Mouse (Mus musculus): ENCODE measurements around the gene Pnpla7. TPM values are rescaled to one million over a fixed set of nuclear protein-coding genes. Genes with fewer than 3 reads are reported as not detected.

Pnpla7 gene
- total and polyA plus RNA-seq, 2 experiments from 2014 or later: 10.9 to 19.5 TPM

DNA sequence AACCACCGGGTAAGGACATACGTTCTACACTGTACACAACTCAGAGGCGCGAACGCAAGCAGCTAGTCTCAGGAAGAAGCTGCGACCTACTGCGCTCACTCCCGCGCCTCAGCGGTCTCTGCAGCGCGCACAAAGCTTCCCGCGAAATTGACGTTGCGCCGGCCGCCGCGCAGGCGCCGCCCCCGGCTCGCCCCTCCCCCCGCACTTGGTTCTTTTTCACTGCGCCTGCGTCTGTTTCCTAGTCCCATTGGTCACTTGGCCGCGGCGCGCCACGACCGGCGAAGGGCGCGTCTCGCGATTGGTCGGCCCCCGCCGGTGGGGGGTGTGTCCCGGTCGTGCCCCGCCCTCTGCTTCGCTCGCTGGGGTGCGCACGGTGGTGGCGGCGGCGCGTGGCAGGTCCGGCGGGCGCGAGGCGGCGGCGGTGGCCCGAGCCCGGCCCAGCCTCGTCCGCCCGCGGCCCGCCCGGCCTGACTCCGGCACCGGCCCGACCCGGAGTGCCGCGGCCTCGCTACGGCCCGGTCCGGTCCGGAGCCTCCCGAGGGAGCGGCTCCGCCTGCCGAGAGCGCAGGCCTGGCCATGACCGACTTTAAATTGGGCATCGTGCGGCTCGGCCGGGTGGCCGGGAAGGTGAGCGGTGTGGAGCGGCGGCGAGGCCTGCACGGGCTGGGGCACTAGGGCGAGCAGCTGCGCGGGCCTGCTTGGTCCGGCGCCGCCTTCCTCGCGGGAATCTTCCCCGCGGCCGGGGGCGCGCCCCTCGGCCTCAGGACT, 26.2 kb upstream of the Pnpla7 start, which contains the start of gene Zmynd19:
Zmynd19 (plus strand) TSS at position 372 of the 768 bp plus-strand sequence.
- Histone ChIP-seq H3K4me1 (ENCODE audit: control insufficient read depth, insufficient read depth) (peaks cover 5% of the 10 kb centered on the region; the same call in 1 of the 2 replicates), H3K9me3 (replicated peaks; ENCODE audit: control insufficient read depth, low read length) (no peaks in the 10 kb centered on the region), H3K27me3 (ENCODE audit: control insufficient read depth, insufficient read depth, low read length) (no peaks in the 10 kb centered on the region), H3K36me3 (replicated peaks; ENCODE audit: control insufficient read depth, insufficient read depth, low read length) (peaks cover 25% of the 10 kb centered on the region; the same call in 1 of the 2 replicates), H3K9ac (replicated peaks; ENCODE audit: low read depth, low read length) (peak within 1 kb of the TSS; percentile 81), H3K4me3 (ENCODE audit: low read depth, low read length) (peak within 1 kb of the TSS; percentile 86), H3K27ac (ENCODE audit: low read depth) (peak within 1 kb of the TSS; percentile 33), H3K4me2 (ENCODE audit: low read depth, low read length) (peak within 1 kb of the TSS; percentile 97)
- peak; percentile 93 for DNase-seq (ENCODE audit: low spot score)
- ATAC-seq (ENCODE audit: insufficient read depth, low read depth): peak; percentile 99
- TF ChIP-seq EP300 (IDR thresholded peaks at IDR 0.05; ENCODE audit: low read depth): no peak
- WGBS: under 1% methylated on average over 89 of the region's 108 CpGs

DNA sequence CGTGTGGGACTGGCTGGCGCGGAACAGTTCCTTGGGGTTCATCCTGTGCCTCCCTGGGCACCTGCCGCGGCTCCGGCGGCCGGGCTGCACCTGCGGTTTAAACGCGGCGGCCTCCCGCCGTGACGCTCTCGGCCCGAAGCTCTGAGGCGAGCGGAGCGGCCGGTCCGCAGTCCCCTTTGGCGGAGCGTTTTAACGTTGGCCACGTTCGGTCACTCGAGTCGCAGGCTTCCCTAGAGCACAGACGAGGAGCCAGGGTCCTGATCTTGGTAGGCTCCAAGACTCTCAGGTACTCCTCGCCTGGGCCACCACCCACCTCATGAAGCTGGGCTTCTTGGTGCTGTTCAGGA, 25.7 kb upstream of the Pnpla7 start:
- DNase-seq (ENCODE audit: low spot score): peak; percentile 8
- Histone ChIP-seq H3K4me2 (ENCODE audit: low read depth, low read length) (peak overlapping the region; percentile 97), H3K4me1 (ENCODE audit: control insufficient read depth, insufficient read depth) (peaks cover 5% of the 10 kb centered on the region; the same call in 1 of the 2 replicates), H3K4me3 (ENCODE audit: low read depth, low read length) (peak overlapping the region; percentile 86), H3K27me3 (ENCODE audit: control insufficient read depth, insufficient read depth, low read length) (no peaks in the 10 kb centered on the region), H3K27ac (ENCODE audit: low read depth) (no peak overlapping the region), H3K9me3 (replicated peaks; ENCODE audit: control insufficient read depth, low read length) (no peaks in the 10 kb centered on the region), H3K9ac (replicated peaks; ENCODE audit: low read depth, low read length) (peak overlapping the region; percentile 81), H3K36me3 (replicated peaks; ENCODE audit: control insufficient read depth, insufficient read depth, low read length) (peaks cover 30% of the 10 kb centered on the region)
- TF ChIP-seq CTCF (IDR thresholded peaks at IDR 0.05; ENCODE audit: low read depth): no peak
- no peak for TF ChIP-seq EP300 (IDR thresholded peaks at IDR 0.05; ENCODE audit: low read depth)
- 1% methylated on average over 28 of the region's 31 CpGs for WGBS
- peak; percentile 24; the same call in 1 of the 2 replicates for ATAC-seq (ENCODE audit: insufficient read depth, low read depth)

DNA sequence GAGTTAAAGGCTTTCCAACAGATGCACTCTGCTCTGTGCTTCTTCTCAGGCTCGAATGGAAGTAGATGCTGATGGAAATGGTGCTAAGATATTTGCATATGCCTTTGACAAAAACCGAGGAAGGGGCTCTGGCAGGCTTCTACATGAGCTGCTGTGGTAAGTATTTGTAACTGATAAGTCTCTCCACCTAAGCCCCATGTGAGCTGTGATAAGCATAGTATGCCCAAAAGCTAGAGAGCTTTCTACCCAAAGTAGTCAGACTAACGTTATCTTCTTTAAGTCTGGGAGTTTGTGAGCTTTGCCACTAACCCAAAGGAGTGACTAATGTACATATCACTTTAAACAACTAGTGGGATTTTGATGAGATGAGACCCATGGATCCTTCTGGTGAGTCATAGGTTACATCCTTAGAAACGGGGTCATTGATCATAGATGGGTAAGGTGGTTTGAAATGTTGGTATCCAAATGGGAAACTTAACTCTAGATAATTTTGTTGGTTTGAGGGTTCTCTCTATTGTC, 23.2 kb upstream of the Pnpla7 start:
- no peak for DNase-seq (ENCODE audit: low spot score)
- peaks cover 5% of the 10 kb centered on the region; the same call in 1 of the 2 replicates for H3K4me1 ChIP-seq (ENCODE audit: control insufficient read depth, insufficient read depth)
- WGBS: 71% methylated on average over 4 of the region's 4 CpGs
- no peak overlapping the region for H3K9ac ChIP-seq (replicated peaks; ENCODE audit: low read depth, low read length)
- no peaks in the 10 kb centered on the region for H3K27me3 ChIP-seq (ENCODE audit: control insufficient read depth, insufficient read depth, low read length)
- no peaks in the 10 kb centered on the region for H3K9me3 ChIP-seq (replicated peaks; ENCODE audit: control insufficient read depth, low read length)
- no peak overlapping the region for H3K27ac ChIP-seq (ENCODE audit: low read depth)
- no peak overlapping the region for H3K4me2 ChIP-seq (ENCODE audit: low read depth, low read length)
- no peak for ATAC-seq (ENCODE audit: insufficient read depth, low read depth)
- no peak overlapping the region for H3K4me3 ChIP-seq (ENCODE audit: low read depth, low read length)
- TF ChIP-seq CTCF (IDR thresholded peaks at IDR 0.05; ENCODE audit: low read depth): no peak
- TF ChIP-seq EP300 (IDR thresholded peaks at IDR 0.05; ENCODE audit: low read depth): no peak
- peaks cover 50% of the 10 kb centered on the region for H3K36me3 ChIP-seq (replicated peaks; ENCODE audit: control insufficient read depth, insufficient read depth, low read length)

DNA sequence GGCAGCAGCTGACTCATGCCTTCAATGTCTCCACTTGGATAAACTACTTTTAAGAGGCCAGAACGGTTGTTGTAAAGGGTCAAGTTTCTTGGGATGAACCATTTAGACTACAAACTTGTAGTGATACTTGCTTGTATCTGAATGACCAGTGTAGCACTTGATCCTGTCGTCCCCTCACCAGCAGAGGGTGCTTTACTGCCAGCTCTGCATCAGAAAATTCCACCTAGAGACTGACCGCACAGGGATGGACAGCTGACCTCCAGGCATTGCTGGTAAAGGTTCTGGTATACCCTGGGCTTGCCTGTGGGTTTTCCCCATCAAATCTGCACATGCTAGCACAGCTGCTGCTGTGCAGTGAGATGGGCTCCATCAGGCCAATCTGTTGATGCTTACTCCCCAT, 14.9 kb upstream of the Pnpla7 start:
- TF ChIP-seq CTCF (IDR thresholded peaks at IDR 0.05; ENCODE audit: low read depth): peak; percentile 59
- TF ChIP-seq EP300 (IDR thresholded peaks at IDR 0.05; ENCODE audit: low read depth): no peak
- peaks cover 35% of the 10 kb centered on the region for H3K36me3 ChIP-seq (replicated peaks; ENCODE audit: control insufficient read depth, insufficient read depth, low read length)
- H3K4me1 ChIP-seq (ENCODE audit: control insufficient read depth, insufficient read depth): peaks cover 8% of the 10 kb centered on the region
- ATAC-seq (ENCODE audit: insufficient read depth, low read depth) (peak; percentile 49; the same call in 1 of the 2 replicates), DNase-seq (ENCODE audit: low spot score) (peak; percentile 12)
- H3K4me3 ChIP-seq (ENCODE audit: low read depth, low read length): no peak overlapping the region
- H3K9ac ChIP-seq (replicated peaks; ENCODE audit: low read depth, low read length): no peak overlapping the region
- H3K9me3 ChIP-seq (replicated peaks; ENCODE audit: control insufficient read depth, low read length): no peaks in the 10 kb centered on the region
- H3K27ac ChIP-seq (ENCODE audit: low read depth): no peak overlapping the region
- no peak overlapping the region for H3K4me2 ChIP-seq (ENCODE audit: low read depth, low read length)
- WGBS: 22% methylated on average over 3 of the region's 3 CpGs
- no peaks in the 10 kb centered on the region for H3K27me3 ChIP-seq (ENCODE audit: control insufficient read depth, insufficient read depth, low read length)

DNA sequence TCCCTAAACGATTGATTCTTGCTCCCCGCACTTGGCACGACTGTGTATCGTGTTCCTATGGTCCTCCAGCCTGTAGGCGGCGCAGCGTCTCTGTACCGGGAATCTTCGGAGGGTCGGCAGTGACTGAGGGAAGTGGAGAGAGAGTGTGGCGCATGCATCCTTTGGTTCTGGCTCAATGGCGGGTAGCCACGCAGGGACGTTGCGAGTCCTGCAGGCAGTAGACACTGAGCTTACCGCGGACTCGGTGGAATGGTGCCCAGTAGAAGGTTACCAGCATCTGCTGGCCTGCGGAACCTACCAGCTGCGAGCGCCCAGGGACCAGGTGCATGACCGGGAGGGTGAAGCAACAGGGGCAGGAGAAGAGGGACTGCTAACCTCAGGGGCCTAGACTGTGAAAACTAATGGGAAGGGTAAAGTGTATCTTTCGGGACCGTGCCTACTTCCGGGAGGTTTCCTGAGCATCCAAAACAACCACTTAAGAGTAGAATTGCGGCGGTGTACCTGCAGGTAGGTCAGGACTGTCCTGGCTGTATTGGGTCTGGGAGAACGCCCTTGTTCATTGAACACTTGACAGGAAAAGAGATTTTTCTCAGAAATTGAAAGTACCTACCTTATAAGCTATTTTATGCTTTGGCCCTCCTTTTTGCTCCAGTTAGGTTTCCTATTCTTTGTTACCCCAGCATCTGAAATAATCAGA, 13.4 kb upstream of the Pnpla7 start, which contains the start of gene Dph7:
Dph7 (plus strand) TSS at position 97 of the 697 bp plus-strand sequence.
- Histone ChIP-seq H3K27me3 (ENCODE audit: control insufficient read depth, insufficient read depth, low read length) (no peaks in the 10 kb centered on the region), H3K4me3 (ENCODE audit: low read depth, low read length) (peak within 1 kb of the TSS; percentile 71), H3K4me1 (ENCODE audit: control insufficient read depth, insufficient read depth) (peaks cover 8% of the 10 kb centered on the region), H3K36me3 (replicated peaks; ENCODE audit: control insufficient read depth, insufficient read depth, low read length) (peaks cover 35% of the 10 kb centered on the region), H3K4me2 (ENCODE audit: low read depth, low read length) (peak within 1 kb of the TSS; percentile 77), H3K9me3 (replicated peaks; ENCODE audit: control insufficient read depth, low read length) (no peaks in the 10 kb centered on the region), H3K27ac (ENCODE audit: low read depth) (no peak within 1 kb of the TSS), H3K9ac (replicated peaks; ENCODE audit: low read depth, low read length) (peak within 1 kb of the TSS; percentile 70)
- 1% methylated on average over 28 of the region's 28 CpGs for WGBS
- DNase-seq (ENCODE audit: low spot score): peak; percentile 85
- peak; percentile 86 for ATAC-seq (ENCODE audit: insufficient read depth, low read depth)
- TF ChIP-seq EP300 (IDR thresholded peaks at IDR 0.05; ENCODE audit: low read depth) (no peak), CTCF (IDR thresholded peaks at IDR 0.05; ENCODE audit: low read depth) (peak; percentile 90)

All from heart, postnatal 0 days (tissue).